Mouse (Mus musculus) c-Kit-negative CD71-positive TER-119-positive erythroid progenitor cells, embryonic 14.5 days (primary cell): ENCODE measurements around the gene Cldn34c3.
"Not testable (repeated sequence)": the region's sequence is repeated elsewhere in the genome, so short reads cannot be mapped to it uniquely, and the experiment has no call there.

Source experiments
- DNase-seq: peaks from one replicate; pipeline ENCODE4 v3.0.0-alpha.2; 2013; ENCODE audit warnings: low read depth, low spot score

Cldn34c3 gene

DNA sequence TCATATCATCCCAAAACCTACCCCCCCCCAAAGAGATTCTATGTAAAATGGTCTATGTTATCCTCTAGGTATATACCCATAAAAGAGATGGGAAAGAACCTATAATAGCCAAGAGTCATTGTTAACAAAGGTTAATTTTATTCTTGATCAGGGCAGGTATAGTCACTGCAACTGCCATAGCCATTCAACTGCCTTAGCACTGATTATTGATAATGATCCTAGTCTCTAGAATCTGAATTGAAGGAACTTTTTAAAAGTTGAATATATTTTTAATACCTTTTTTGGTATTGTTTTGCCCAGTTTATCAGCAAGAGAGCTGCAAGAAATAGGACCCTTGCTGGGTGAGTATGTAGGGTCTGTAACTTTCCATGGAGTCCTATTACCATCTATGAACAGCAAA, at the start of gene Cldn34c3:
Gene Cldn34c3 (plus strand): TSS at position 301 of the 400 bp plus-strand sequence.
- not testable (repeated sequence) for DNase-seq
